Mouse (Mus musculus) neutrophil, adult 59 days (primary cell): ENCODE data around the gene Crlf2. TPM values are rescaled to one million over a fixed set of nuclear protein-coding genes. Genes with fewer than 3 reads are reported as not detected.

Source experiments
- total RNA-seq, 2 experiments: library from RNA; stranded (reverse); gene quantifications; 1 replicate in 1 of 2; 2 replicates in 1 of 2; pipeline ENCODE4 v1.2.4; 2023

Gene Crlf2
- total RNA-seq, result 100 to 1,000 TPM in 1 of 2 experiments, 10 to 100 TPM in 1; 98.8 to 107 TPM

GRCm38 (mm10) chr5:109558404-109559160 is at the start of gene Crlf2:
Gene Crlf2, minus strand, starts transcription at chr5:109558993.

Other genes starting within 250 kb of the Crlf2 start
- gene Vmn2r16, start 228.8 kb downstream of the Crlf2 start, total RNA-seq, result not detected
- not detected for gene Vmn2r17, start 139.3 kb downstream of the Crlf2 start, total RNA-seq
- gene 5430403G16Rik, start 132.0 kb upstream of the Crlf2 start, total RNA-seq, result under 1 TPM; 0.84 to 0.91 TPM
- 1 to 10 TPM; 2.8 to 4.1 TPM for gene 4930522L14Rik, start 192.9 kb upstream of the Crlf2 start, total RNA-seq